Comparison of ENCODE assay signal across 9 mouse cellular contexts in the genomic region with DNA sequence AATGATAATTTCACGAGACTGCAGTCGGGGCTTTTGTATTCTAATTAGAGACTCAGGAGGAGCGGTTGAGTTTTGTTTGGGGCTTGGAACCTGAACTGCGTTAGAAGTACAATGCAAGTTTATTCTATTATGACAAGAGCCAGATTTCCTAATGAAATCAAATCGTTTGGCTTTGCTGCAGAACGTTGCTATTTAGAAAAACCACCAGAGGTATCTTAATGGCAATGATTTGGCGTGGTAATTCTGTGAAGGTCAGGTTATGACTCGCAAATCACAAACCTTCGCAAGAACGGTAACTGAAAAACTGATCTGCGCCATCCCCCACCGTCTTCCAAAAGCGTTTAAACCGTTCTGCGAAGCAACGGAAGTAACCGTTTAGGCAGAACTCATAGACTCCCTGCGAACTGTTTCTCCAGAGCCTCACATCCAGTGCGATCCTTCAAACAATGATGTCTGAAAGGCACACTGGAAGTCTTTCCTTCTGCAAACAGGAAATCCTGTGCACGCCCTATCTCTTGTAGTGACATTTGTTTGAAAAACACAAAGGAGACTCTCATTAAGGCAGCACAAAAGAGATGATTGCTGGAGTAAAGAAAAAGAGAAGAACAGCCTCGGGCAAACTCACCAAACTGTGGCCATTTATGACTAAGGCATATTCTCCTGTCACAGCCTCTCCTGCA.
DNase-seq lines count a peak whose midpoint lies in the region; ATAC-seq and TF ChIP-seq lines count a peak whose summit lies in the region.
"Had no signal": no experiment of that assay in that cellular context is flagged by ENCODE, and none has a peak within 500 bp of the region (broad histone marks: within the 10 kb centered on the region; RNA-seq: fewer than 3 reads in every experiment).

No protein-coding gene starts in this region.

- H3K27me3 ChIP-seq in kidney, postnatal 0 days (ENCODE audit: insufficient read depth, low read length), result no peaks in the 10 kb centered on the region
- H3K27me3 ChIP-seq in embryonic facial prominence, embryonic 15.5 days, result no peaks in the 10 kb centered on the region
- no peaks in the 10 kb centered on the region for H3K27me3 ChIP-seq in liver, postnatal 0 days (ENCODE audit: insufficient read depth, low read length)

- H3K27ac ChIP-seq in kidney, postnatal 0 days, result no peak overlapping the region
- peak overlapping the region; percentile 84 for H3K27ac ChIP-seq in embryonic facial prominence, embryonic 15.5 days (replicated peaks)
- H3K27ac ChIP-seq in liver, postnatal 0 days (ENCODE audit: low read depth), result no peak overlapping the region

- no peak overlapping the region for H3K4me2 ChIP-seq in kidney, postnatal 0 days (ENCODE audit: low read length)
- peak overlapping the region; percentile 18 for H3K4me2 ChIP-seq in embryonic facial prominence, embryonic 15.5 days (replicated peaks)
- H3K4me2 ChIP-seq in liver, postnatal 0 days (ENCODE audit: low read depth, low read length), result no peak overlapping the region

- H3K9ac ChIP-seq in kidney, postnatal 0 days (ENCODE audit: low read depth, low read length), result no peak overlapping the region
- no peak overlapping the region for H3K9ac ChIP-seq in embryonic facial prominence, embryonic 15.5 days
- H3K9ac ChIP-seq in liver, postnatal 0 days (replicated peaks), result no peak overlapping the region

- peak; percentile 28 for DNase-seq in kidney, postnatal 0 days (ENCODE audit: low spot score)
- no peak for DNase-seq in kidney, adult 8-10 months
- peak; percentile 33 for DNase-seq in adipocyte (ENCODE audit: low spot score)
- DNase-seq in lung, postnatal 10 days, result peak; percentile 45
- no peak for DNase-seq in cerebellum, adult 9-10 months
- no peak for DNase-seq in left cerebral cortex, postnatal 14 days (ENCODE audit: low spot score in 2 of 2)
- DNase-seq in liver, postnatal 0 days, result no peak
- DNase-seq: adrenal gland, postnatal 25 days had no signal

- no peaks in the 10 kb centered on the region for H3K9me3 ChIP-seq in kidney, postnatal 0 days (replicated peaks; ENCODE audit: low read length)
- no peaks in the 10 kb centered on the region for H3K9me3 ChIP-seq in embryonic facial prominence, embryonic 15.5 days (replicated peaks)
- H3K9me3 ChIP-seq in liver, postnatal 0 days (ENCODE audit: low read length), result no peaks in the 10 kb centered on the region

- ATAC-seq in kidney, postnatal 0 days (replicated peaks; ENCODE audit: low FRiP score, low read depth), result no peak
- ATAC-seq in embryonic facial prominence, embryonic 15.5 days (ENCODE audit: insufficient number of reproducible peaks, low FRiP score, low TSS enrichment, low read depth), result no peak
- ATAC-seq in liver, postnatal 0 days, result no peak

- H3K36me3 ChIP-seq in kidney, postnatal 0 days (ENCODE audit: insufficient read depth, low read length), result no peaks in the 10 kb centered on the region
- H3K36me3 ChIP-seq in embryonic facial prominence, embryonic 15.5 days, result no peaks in the 10 kb centered on the region
- no peaks in the 10 kb centered on the region for H3K36me3 ChIP-seq in liver, postnatal 0 days (replicated peaks; ENCODE audit: insufficient read depth, low read length)

- TF ChIP-seq CTCF in kidney, postnatal 0 days (IDR thresholded peaks at IDR 0.05; ENCODE audit: low read depth), result no peak
- no peak for TF ChIP-seq CTCF in liver, postnatal 0 days (IDR thresholded peaks at IDR 0.05; ENCODE audit: low read depth)

- no peaks in the 10 kb centered on the region for H3K4me1 ChIP-seq in kidney, postnatal 0 days (replicated peaks; ENCODE audit: insufficient read depth, low read length)
- H3K4me1 ChIP-seq in embryonic facial prominence, embryonic 15.5 days, result peaks cover 37% of the 10 kb centered on the region
- peaks cover 10% of the 10 kb centered on the region for H3K4me1 ChIP-seq in liver, postnatal 0 days (ENCODE audit: insufficient read depth)

- intact Hi-C loops in left cerebral cortex, postnatal 14 days (cut with DNase I), result loop anchor here (5.0 to 10.0 kb wide), 2 partner anchors 326 to 469 kb away; a partner anchor contains a TSS

- 60% methylated on average over 21 of the region's 21 CpGs for WGBS in kidney, postnatal 0 days
- WGBS in embryonic facial prominence, embryonic 15.5 days, result 35% methylated on average over 21 of the region's 21 CpGs
- WGBS in liver, postnatal 0 days (ENCODE audit: insufficient replicate concordance), result 43% methylated on average over 21 of the region's 21 CpGs

- H3K4me3 ChIP-seq in kidney, postnatal 0 days (replicated peaks; ENCODE audit: low read depth, low read length), result no peak overlapping the region
- no peak overlapping the region for H3K4me3 ChIP-seq in embryonic facial prominence, embryonic 15.5 days (replicated peaks)
- no peak overlapping the region for H3K4me3 ChIP-seq in liver, postnatal 0 days (ENCODE audit: low read depth, low read length)

- no peak for TF ChIP-seq EP300 in liver, postnatal 0 days (IDR thresholded peaks at IDR 0.05; ENCODE audit: low read depth)

Comparison
In these comparisons a context has a peak if more than half of its experiments do, and no peak if none do; other contexts are left out.
1. DNase-seq: peak in kidney, postnatal 0 days (single experiment), adipocyte (single experiment) and lung, postnatal 10 days (single experiment); none in kidney, adult 8-10 months (0 of 2), cerebellum, adult 9-10 months (single experiment), left cerebral cortex, postnatal 14 days (0 of 2) and liver, postnatal 0 days (single experiment).